Mouse (Mus musculus) heart, postnatal 0 days (tissue): ENCODE measurements at regions not wholly inside any gene's neighbourhood (a gene's known extent, or its start where the extent isn't known, plus 50 kb on each side); places are given as distances from the start of the nearest gene placed in this dataset.

ENCODE experiments used
- CTCF ChIP-seq: IDR thresholded peaks from 2 replicates; pipeline ENCODE4 v1.5.1; 2016; ENCODE audit warnings: antibody characterized with exemption, control low read depth, low read depth
- EP300 ChIP-seq: IDR thresholded peaks from 2 replicates; pipeline ENCODE4 v1.6.1; 2016; ENCODE audit warnings: antibody characterized with exemption, low read depth

GRCm38 (mm10) chr1:90300229-90300628 is 96.4 kb downstream of the Ackr3 start:
- TF ChIP-seq CTCF (no peak), EP300 (no peak)
